Mouse (Mus musculus) cerebellum, postnatal 10 days (tissue): Measurements from ENCODE around the gene Ppfibp2.

Source experiments
- DNase-seq, 2 experiments: peaks; one replicate each; pipeline ENCODE4 v3.0.0; 2021; ENCODE audit warnings: mixed read lengths in 2 of 2

Gene Ppfibp2

GRCm38 (mm10) chr7:107779611-107780010 is 184.6 kb downstream of the Ppfibp2 start:
- peak; percentile 31 to 54 for DNase-seq

GRCm38 (mm10) chr7:107787977-107788620 is 193.1 kb downstream of the Ppfibp2 start:
- peak; percentile 28 to 41 for DNase-seq

- no peak for DNase-seq
Measured at GRCm38 (mm10) chr7:107796500-107796899, 201.5 kb downstream of the Ppfibp2 start.
